Comparison of ENCODE assay signal across 7 mouse cellular contexts in genomic region chr10:49937305-49937704, GRCm38 (mm10).
DNase-seq lines count a peak whose midpoint lies in the region; ATAC-seq and TF ChIP-seq lines count a peak whose summit lies in the region.
"Not testable (repeated sequence)": the region's sequence is repeated elsewhere in the genome, so short reads cannot be mapped to it uniquely, and the experiment has no call there.

No protein-coding gene starts in this region.

- H3K9ac ChIP-seq in embryonic facial prominence, embryonic 12.5 days; forebrain, embryonic 11.5 days (ENCODE audit: low read length); forebrain, embryonic 16.5 days (replicated peaks; ENCODE audit: low read depth, low read length); heart, postnatal 0 days (replicated peaks; ENCODE audit: low read depth, low read length); limb, embryonic 11.5 days (ENCODE audit: low read length); limb, embryonic 13.5 days; midbrain, embryonic 12.5 days (replicated peaks): not testable (repeated sequence)

- 0 out of 2 replicates have a peak, but pooled peaks have one; percentile 69 for ATAC-seq in embryonic facial prominence, embryonic 12.5 days (ENCODE audit: insufficient number of reproducible peaks, insufficient read depth, low FRiP score, low TSS enrichment)
- ATAC-seq in forebrain, embryonic 11.5 days (replicated peaks; ENCODE audit: low FRiP score), result peak; percentile 67; the same call in 1 of the 2 replicates
- ATAC-seq in forebrain, embryonic 16.5 days, result peak; percentile 45; the same call in 1 of the 2 replicates
- ATAC-seq in heart, postnatal 0 days (ENCODE audit: insufficient read depth, low read depth), result peak; percentile 47; the same call in 1 of the 2 replicates
- peak; percentile 84 for ATAC-seq in limb, embryonic 11.5 days (ENCODE audit: insufficient number of reproducible peaks, low FRiP score, low TSS enrichment, low read depth)
- peak; percentile 64; the same call in 1 of the 2 replicates for ATAC-seq in limb, embryonic 13.5 days (ENCODE audit: low FRiP score, low read depth)
- ATAC-seq in midbrain, embryonic 12.5 days (ENCODE audit: low FRiP score, low read depth), result 0 out of 2 replicates have a peak, but pooled peaks have one; percentile 30

- H3K4me3 ChIP-seq in embryonic facial prominence, embryonic 12.5 days; forebrain, embryonic 11.5 days (ENCODE audit: low read depth, low read length); forebrain, embryonic 16.5 days (replicated peaks; ENCODE audit: low read length); heart, postnatal 0 days (ENCODE audit: low read depth, low read length); limb, embryonic 11.5 days (ENCODE audit: low read depth, low read length); limb, embryonic 13.5 days; midbrain, embryonic 12.5 days: not testable (repeated sequence)

- TF ChIP-seq CTCF in heart, postnatal 0 days (IDR thresholded peaks at IDR 0.05; ENCODE audit: low read depth), result not testable (repeated sequence)

- TF ChIP-seq EP300 in heart, postnatal 0 days (IDR thresholded peaks at IDR 0.05; ENCODE audit: low read depth), result not testable (repeated sequence)

- H3K9me3 ChIP-seq in embryonic facial prominence, embryonic 12.5 days; forebrain, embryonic 11.5 days (ENCODE audit: control insufficient read depth, low read length); forebrain, embryonic 16.5 days (ENCODE audit: control insufficient read depth, low read length); heart, postnatal 0 days (replicated peaks; ENCODE audit: control insufficient read depth, low read length); limb, embryonic 11.5 days (ENCODE audit: control insufficient read depth, low read length); limb, embryonic 13.5 days; midbrain, embryonic 12.5 days: not testable (repeated sequence)

- not testable (repeated sequence) for H3K4me1 ChIP-seq in embryonic facial prominence, embryonic 12.5 days; forebrain, embryonic 11.5 days (replicated peaks; ENCODE audit: control insufficient read depth, insufficient read depth, low read length); forebrain, embryonic 16.5 days (replicated peaks; ENCODE audit: control insufficient read depth, insufficient read depth, low read length); heart, postnatal 0 days (ENCODE audit: control insufficient read depth, insufficient read depth); limb, embryonic 11.5 days (ENCODE audit: control insufficient read depth, insufficient read depth, low read length); limb, embryonic 13.5 days; midbrain, embryonic 12.5 days

- H3K27me3 ChIP-seq in embryonic facial prominence, embryonic 12.5 days; forebrain, embryonic 11.5 days (ENCODE audit: control insufficient read depth, insufficient read depth, low read length); forebrain, embryonic 16.5 days (replicated peaks; ENCODE audit: control insufficient read depth, insufficient read depth, low read length); heart, postnatal 0 days (ENCODE audit: control insufficient read depth, insufficient read depth, low read length); limb, embryonic 11.5 days (ENCODE audit: control insufficient read depth, insufficient read depth, low read length); limb, embryonic 13.5 days; midbrain, embryonic 12.5 days: not testable (repeated sequence)

- DNase-seq in forebrain, embryonic 11.5 days (ENCODE audit: low spot score); heart, postnatal 0 days (ENCODE audit: low spot score); limb, embryonic 11.5 days (ENCODE audit: low spot score): not testable (repeated sequence)

- H3K36me3 ChIP-seq in embryonic facial prominence, embryonic 12.5 days; forebrain, embryonic 11.5 days (ENCODE audit: control insufficient read depth, insufficient read depth, low read length); forebrain, embryonic 16.5 days (ENCODE audit: control insufficient read depth, insufficient read depth); heart, postnatal 0 days (replicated peaks; ENCODE audit: control insufficient read depth, insufficient read depth, low read length); limb, embryonic 11.5 days (ENCODE audit: control insufficient read depth, insufficient read depth, low read length); limb, embryonic 13.5 days; midbrain, embryonic 12.5 days: not testable (repeated sequence)

- not testable (repeated sequence) for H3K27ac ChIP-seq in embryonic facial prominence, embryonic 12.5 days; forebrain, embryonic 11.5 days (ENCODE audit: low read depth, low read length); forebrain, embryonic 16.5 days (ENCODE audit: low read length); heart, postnatal 0 days (ENCODE audit: low read depth); limb, embryonic 11.5 days (replicated peaks; ENCODE audit: low read depth, low read length); limb, embryonic 13.5 days; midbrain, embryonic 12.5 days (replicated peaks)

- not testable (repeated sequence) for H3K4me2 ChIP-seq in embryonic facial prominence, embryonic 12.5 days (replicated peaks); forebrain, embryonic 11.5 days (ENCODE audit: low read depth, low read length, severe bottlenecking); forebrain, embryonic 16.5 days (ENCODE audit: low read length); heart, postnatal 0 days (ENCODE audit: low read depth, low read length); limb, embryonic 11.5 days (ENCODE audit: low read depth, severe bottlenecking); limb, embryonic 13.5 days (replicated peaks); midbrain, embryonic 12.5 days (replicated peaks)

- 78% methylated on average over 2 of the region's 2 CpGs for WGBS in embryonic facial prominence, embryonic 12.5 days
- WGBS in forebrain, embryonic 11.5 days, result 88% methylated on average over 2 of the region's 2 CpGs
- WGBS in forebrain, embryonic 16.5 days, result 83% methylated on average over 2 of the region's 2 CpGs
- 44% methylated on average over 2 of the region's 2 CpGs for WGBS in heart, postnatal 0 days
- WGBS in limb, embryonic 11.5 days, result 76% methylated on average over 2 of the region's 2 CpGs
- WGBS in limb, embryonic 13.5 days, result 77% methylated on average over 2 of the region's 2 CpGs
- 81% methylated on average over 2 of the region's 2 CpGs for WGBS in midbrain, embryonic 12.5 days

Comparison
In these comparisons a context has a peak if more than half of its experiments do, and no peak if none do; other contexts are left out.
1. ATAC-seq: peak in every context shown above with its lines; median percentile 84 in limb, embryonic 11.5 days; 69 in embryonic facial prominence, embryonic 12.5 days; 67 in forebrain, embryonic 11.5 days; 64 in limb, embryonic 13.5 days; 47 in heart, postnatal 0 days; 45 in forebrain, embryonic 16.5 days; 30 in midbrain, embryonic 12.5 days.